Mouse (Mus musculus) forebrain, embryonic 16.5 days (tissue): ENCODE data around the gene Hexim2. TPM values are rescaled to one million over a fixed set of nuclear protein-coding genes. Genes with fewer than 3 reads are reported as not detected.

Experiments used
- ATAC-seq: fragments of 200-750 bp; cut with Nextera tagmentation; 2 replicates; pipeline ENCODE4 v1.8.0; 2017; ENCODE audit warnings: mild to moderate bottlenecking, moderate library complexity
- H3K27ac ChIP-seq: fragments of 300-500 bp; sonication (generic); 2 replicates; pipeline ENCODE4 v1.5.1; 2014; ENCODE audit warnings: low read length, control low read depth
- H3K27me3 ChIP-seq: fragments of 300-500 bp; sonication (generic); replicated peaks from 2 replicates; pipeline ENCODE4 v1.6.1; 2014; ENCODE audit warnings: low read length; ENCODE audit not compliant: control insufficient read depth, insufficient read depth
- H3K36me3 ChIP-seq: fragments of 300-500 bp; sonication (generic); 2 replicates; pipeline ENCODE4 v1.6.1; 2014; ENCODE audit not compliant: control insufficient read depth, insufficient read depth
- H3K4me1 ChIP-seq: fragments of 300-500 bp; sonication (generic); replicated peaks from 2 replicates; pipeline ENCODE4 v1.6.1; 2014; ENCODE audit warnings: low read length; ENCODE audit not compliant: control insufficient read depth, insufficient read depth
- H3K4me2 ChIP-seq: fragments of 300-500 bp; sonication (generic); 2 replicates; pipeline ENCODE4 v1.6.1; 2014; ENCODE audit warnings: mild to moderate bottlenecking, low read length, control low read depth
- H3K4me3 ChIP-seq: fragments of 300-500 bp; sonication (generic); replicated peaks from 2 replicates; pipeline ENCODE4 v1.5.1; 2014; ENCODE audit warnings: mild to moderate bottlenecking, low read length, control low read depth
- H3K9ac ChIP-seq: fragments of 300-500 bp; sonication (generic); replicated peaks from 2 replicates; pipeline ENCODE4 v1.6.1; 2014; ENCODE audit warnings: low read depth, low read length, control low read depth
- H3K9me3 ChIP-seq: fragments of 300-500 bp; sonication (generic); 2 replicates; pipeline ENCODE4 v1.6.1; 2016; ENCODE audit warnings: low read length; ENCODE audit not compliant: control insufficient read depth
- WGBS: fragments of 180-500 bp; shearing (Covaris S2); extraction: QIAGEN DNeasy Blood & Tissue Kit; methylation state at CpG from one replicate; pipeline ENCODE4 v1.1.7; 2014; 5-methylcytosine and 5-hydroxymethylcytosine counted together
- polyA plus RNA-seq: library from polyadenylated mRNA; unstranded; fragments of >200 nt; fragmentation: Nextera tagmentation; extraction: Ambion mirVana; gene quantifications from 2 replicates; pipeline ENCODE4 v1.2.1, GENCODE M21; 2015

The Hexim2 gene
- polyA plus RNA-seq, 1 experiment from 2014 or later: 25.9 TPM

- Histone ChIP-seq H3K4me1 (peaks cover 35% of the 10 kb centered on the region), H3K27me3 (peaks cover 10% of the 10 kb centered on the region), H3K27ac (peak overlapping the region; percentile 96), H3K4me2 (peak overlapping the region; percentile 82), H3K4me3 (peak overlapping the region; percentile 73), H3K36me3 (no peaks in the 10 kb centered on the region), H3K9ac (peak overlapping the region; percentile 69), H3K9me3 (no peaks in the 10 kb centered on the region)
- WGBS: under 1% methylated on average over 35 of the region's 35 CpGs
- peak; percentile 8; the same call in 1 of the 2 replicates for ATAC-seq
Observed at GRCm38 (mm10) chr11:103116959-103117590, 15.2 kb upstream of the Hexim2 start.

- Histone ChIP-seq H3K4me1 (peaks cover 31% of the 10 kb centered on the region), H3K4me2 (peak overlapping the region; percentile 82), H3K9ac (peak overlapping the region; percentile 69), H3K27ac (no peak overlapping the region), H3K4me3 (peak overlapping the region; percentile 73), H3K36me3 (no peaks in the 10 kb centered on the region), H3K27me3 (peaks cover 6% of the 10 kb centered on the region), H3K9me3 (no peaks in the 10 kb centered on the region)
- ATAC-seq: no peak
- whole genome bisulfite sequencing: under 1% methylated on average over 38 of the region's 38 CpGs
Observed at GRCm38 (mm10) chr11:103117591-103118009, 14.6 kb upstream of the Hexim2 start.

DNA sequence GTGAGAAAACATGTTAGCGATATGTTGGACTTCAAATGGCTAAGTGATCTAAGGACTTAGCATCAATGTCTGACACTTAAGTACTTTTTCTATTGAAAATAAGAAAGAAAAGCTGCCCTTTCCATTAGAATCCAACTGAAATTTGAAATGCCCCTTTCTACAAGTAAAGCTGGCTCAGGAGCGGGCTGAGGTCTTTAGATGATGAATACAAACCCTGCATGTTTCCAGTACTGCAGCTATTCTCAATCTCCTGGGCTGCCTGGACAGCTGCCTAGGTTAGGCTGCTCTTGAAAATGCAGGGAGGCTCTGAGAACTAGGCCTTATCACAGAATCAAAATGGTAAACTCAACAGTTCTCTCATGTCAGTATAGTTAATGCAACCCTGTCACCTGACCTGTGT lies 13.4 kb upstream of the Hexim2 start:
- Histone ChIP-seq H3K4me3 (no peak overlapping the region), H3K27ac (no peak overlapping the region), H3K4me2 (peak overlapping the region; percentile 82), H3K36me3 (no peaks in the 10 kb centered on the region), H3K9me3 (no peaks in the 10 kb centered on the region), H3K27me3 (no peaks in the 10 kb centered on the region; the same call in 1 of the 2 replicates), H3K9ac (no peak overlapping the region), H3K4me1 (peaks cover 31% of the 10 kb centered on the region)
- no peak for ATAC-seq
- WGBS: 71% methylated on average over 2 of the region's 2 CpGs

- Histone ChIP-seq H3K4me3 (no peak overlapping the region), H3K4me2 (no peak overlapping the region), H3K4me1 (peaks cover 28% of the 10 kb centered on the region), H3K9me3 (no peaks in the 10 kb centered on the region), H3K27me3 (no peaks in the 10 kb centered on the region), H3K27ac (no peak overlapping the region), H3K9ac (no peak overlapping the region), H3K36me3 (no peaks in the 10 kb centered on the region)
- 54% methylated on average over 5 of the region's 5 CpGs for WGBS
- no peak for ATAC-seq
Observed at GRCm38 (mm10) chr11:103119609-103120008, 12.6 kb upstream of the Hexim2 start.

DNA sequence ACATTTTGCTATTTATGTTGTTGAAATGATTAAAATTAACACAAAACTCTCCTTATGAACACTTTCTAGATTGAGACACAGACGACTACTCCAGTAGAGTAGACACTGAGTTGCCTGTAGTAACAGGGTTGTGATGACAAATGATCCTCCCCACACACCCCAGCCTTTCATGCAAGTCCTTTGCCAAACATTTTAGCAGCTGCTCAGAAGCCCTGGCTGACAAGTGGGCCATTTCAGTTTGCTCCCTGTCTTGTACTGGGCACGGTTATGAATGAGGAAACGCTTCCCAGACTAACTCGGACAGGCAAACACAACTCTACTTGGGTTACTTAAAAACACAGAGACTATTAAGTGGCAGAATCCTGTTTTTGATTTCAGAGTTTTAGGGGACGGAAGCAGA lies 11.9 kb upstream of the Hexim2 start:
- no peak overlapping the region for H3K4me2 ChIP-seq
- WGBS: 55% methylated on average over 5 of the region's 5 CpGs
- H3K9me3 ChIP-seq: no peaks in the 10 kb centered on the region
- H3K27me3 ChIP-seq: no peaks in the 10 kb centered on the region
- H3K36me3 ChIP-seq: no peaks in the 10 kb centered on the region
- no peak for ATAC-seq
- peaks cover 24% of the 10 kb centered on the region for H3K4me1 ChIP-seq
- no peak overlapping the region for H3K9ac ChIP-seq
- H3K4me3 ChIP-seq: no peak overlapping the region
- no peak overlapping the region for H3K27ac ChIP-seq

- H3K9me3 ChIP-seq: no peaks in the 10 kb centered on the region
- H3K36me3 ChIP-seq: no peaks in the 10 kb centered on the region
- H3K4me2 ChIP-seq: peak overlapping the region; percentile 97
- no peaks in the 10 kb centered on the region for H3K27me3 ChIP-seq
- WGBS: under 1% methylated on average over 57 of the region's 58 CpGs
- peak; percentile 96 for ATAC-seq
- peak overlapping the region; percentile 97 for H3K27ac ChIP-seq
- peaks cover 32% of the 10 kb centered on the region for H3K4me1 ChIP-seq
- peak overlapping the region; percentile 94 for H3K4me3 ChIP-seq
- H3K9ac ChIP-seq: peak overlapping the region; percentile 98
Observed at GRCm38 (mm10) chr11:103132576-103133455, 587 bp downstream of the Hexim2 start.

DNA sequence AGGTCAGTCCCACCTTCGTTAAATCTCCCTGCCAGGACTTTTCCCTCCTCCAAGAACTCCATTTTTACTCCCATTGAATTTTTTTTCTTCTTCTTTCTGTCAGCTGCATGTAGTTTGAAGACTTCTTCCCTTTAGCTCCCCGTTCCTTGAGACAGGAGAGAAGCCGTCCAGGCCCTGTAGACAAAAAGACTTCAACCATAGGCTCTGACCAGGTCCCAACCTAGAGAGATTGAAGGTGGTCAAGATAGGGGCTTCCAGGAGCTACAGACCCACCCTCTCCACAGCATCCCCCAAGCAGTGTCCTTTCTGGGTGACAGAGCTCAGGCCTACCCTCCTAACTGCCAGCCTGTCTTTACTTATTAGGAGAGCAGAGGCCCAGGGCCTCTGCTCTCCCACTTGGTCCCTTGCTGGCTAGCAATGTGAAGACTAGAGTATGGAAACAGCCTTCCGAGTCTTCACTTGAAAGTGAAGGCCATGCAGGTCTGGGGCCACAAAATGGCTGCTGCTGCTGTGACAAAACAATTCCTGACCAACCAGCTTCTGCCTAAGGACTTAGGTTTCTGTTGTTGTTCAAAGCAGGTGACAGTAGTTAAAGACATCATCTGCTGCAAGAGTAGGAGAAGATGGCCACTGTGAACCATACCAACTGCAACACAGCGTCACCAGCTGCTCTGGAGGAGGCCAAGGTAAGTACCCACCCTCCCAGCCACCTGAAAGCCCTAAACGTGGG lies 1.4 kb downstream of the Hexim2 start:
- Histone ChIP-seq H3K36me3 (no peaks in the 10 kb centered on the region), H3K27ac (peak overlapping the region; percentile 79), H3K9me3 (no peaks in the 10 kb centered on the region), H3K4me1 (peaks cover 32% of the 10 kb centered on the region), H3K27me3 (no peaks in the 10 kb centered on the region), H3K4me2 (peak overlapping the region; percentile 66), H3K4me3 (peak overlapping the region; percentile 43), H3K9ac (peak overlapping the region; percentile 55)
- ATAC-seq: peak; percentile 9; the same call in 1 of the 2 replicates
- 45% methylated on average over 6 of the region's 6 CpGs for WGBS

DNA sequence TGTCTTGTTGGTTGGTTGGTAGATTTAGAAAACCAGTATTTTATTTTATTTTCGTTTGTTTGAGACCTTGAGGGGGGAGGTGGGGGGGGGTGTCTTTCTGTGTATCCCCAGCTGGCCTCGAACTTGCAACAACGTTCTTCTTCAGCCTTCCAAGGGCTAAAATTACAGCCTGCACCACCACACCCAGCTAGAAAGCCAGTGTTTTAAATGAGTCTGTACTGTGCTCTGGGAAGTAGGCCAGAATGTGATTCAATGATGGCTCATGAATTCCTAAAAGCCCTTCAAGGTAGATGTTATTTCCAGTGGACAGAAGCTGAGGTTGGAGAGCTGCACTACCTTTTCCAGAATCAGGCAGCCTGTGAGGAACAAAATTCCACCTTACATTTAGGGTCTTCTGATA lies 2.0 kb downstream of the Hexim2 start:
- WGBS: 70% methylated on average over 3 of the region's 3 CpGs
- Histone ChIP-seq H3K36me3 (peaks cover 1% of the 10 kb centered on the region; the same call in 1 of the 2 replicates), H3K27ac (no peak overlapping the region), H3K9ac (no peak overlapping the region), H3K9me3 (no peaks in the 10 kb centered on the region), H3K4me3 (no peak overlapping the region), H3K27me3 (no peaks in the 10 kb centered on the region), H3K4me1 (peaks cover 32% of the 10 kb centered on the region), H3K4me2 (peak overlapping the region; percentile 66)
- ATAC-seq: no peak

DNA sequence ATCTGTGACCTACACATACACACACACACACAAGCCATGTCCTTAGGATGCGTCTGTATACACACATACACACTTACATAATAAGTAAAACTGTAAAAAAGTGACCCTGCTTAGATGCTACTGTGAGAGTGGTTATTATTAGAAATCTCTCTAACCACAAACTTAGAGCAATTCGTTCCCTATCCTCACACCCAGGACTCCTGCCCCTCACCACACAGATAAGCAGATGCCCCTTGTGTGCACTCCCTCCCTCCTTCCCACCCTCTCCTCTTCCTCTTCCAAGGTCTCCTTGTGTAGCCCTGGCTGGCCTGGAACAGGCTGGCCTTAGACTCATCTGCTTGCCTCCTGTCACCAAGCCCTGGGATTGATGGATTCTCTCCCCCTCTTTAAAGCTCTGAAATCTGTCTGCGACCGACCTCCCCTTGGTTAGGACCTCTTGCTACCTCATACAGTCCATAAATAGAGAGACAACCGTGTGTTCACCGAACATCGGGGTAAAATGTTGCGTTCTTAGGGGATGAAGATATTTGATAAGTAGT lies 3.9 kb downstream of the Hexim2 start:
- H3K36me3 ChIP-seq: peaks cover 5% of the 10 kb centered on the region
- 92% methylated on average over 8 of the region's 8 CpGs for WGBS
- H3K4me3 ChIP-seq: no peak overlapping the region
- no peak for ATAC-seq
- no peak overlapping the region for H3K27ac ChIP-seq
- no peaks in the 10 kb centered on the region for H3K9me3 ChIP-seq
- H3K27me3 ChIP-seq: no peaks in the 10 kb centered on the region
- no peak overlapping the region for H3K9ac ChIP-seq
- peaks cover 24% of the 10 kb centered on the region for H3K4me1 ChIP-seq
- no peak overlapping the region for H3K4me2 ChIP-seq
